Mouse (Mus musculus): ENCODE results near the gene Ccdc183. TPM values are rescaled to one million over a fixed set of nuclear protein-coding genes. Genes with fewer than 3 reads are reported as not detected.

The Ccdc183 gene
- polyA plus RNA-seq (2015; fragmentation: Nextera tagmentation; extraction: Ambion mirVana) = 0.32 and 0.34 TPM in 2 replicates

- H3K27ac ChIP-seq = no peak within 1 kb of the TSS
- no peak within 1 kb of the TSS for H3K4me3 ChIP-seq (replicated peaks; ENCODE audit: low read depth, low read length)
- 70% methylated on average over 3 of the region's 3 CpGs for WGBS
- peak within 1 kb of the TSS; percentile 45; the same call in 1 of the 2 replicates for H3K4me2 ChIP-seq (ENCODE audit: low read length)
- ATAC-seq (replicated peaks; ENCODE audit: low FRiP score, low read depth) (no peak), DNase-seq (ENCODE audit: low spot score) (no peak)
- no peak for TF ChIP-seq CTCF (IDR thresholded peaks at IDR 0.05; ENCODE audit: low read depth)
- H3K36me3 ChIP-seq (ENCODE audit: insufficient read depth, low read length) = no peaks in the 10 kb centered on the region
- no peak within 1 kb of the TSS for H3K9ac ChIP-seq (ENCODE audit: low read depth, low read length)
- H3K9me3 ChIP-seq (replicated peaks; ENCODE audit: low read length) = no peaks in the 10 kb centered on the region
- H3K27me3 ChIP-seq (ENCODE audit: insufficient read depth, low read length) = 0 out of 2 replicates have a peak, but pooled peaks cover 3% of the 10 kb centered on the region
- peaks cover 13% of the 10 kb centered on the region for H3K4me1 ChIP-seq (replicated peaks; ENCODE audit: insufficient read depth, low read length)
These were observed at the start of gene Ccdc183 for GRCm38 (mm10) chr2:25617578-25617977. Gene Ccdc183 (minus strand): TSS chr2:25617678.

GRCm38 (mm10) chr2:25666516-25666915 lies 49.0 kb upstream of the Ccdc183 start:
- Histone ChIP-seq H3K9ac (ENCODE audit: low read depth, low read length) (no peak overlapping the region), H3K36me3 (ENCODE audit: insufficient read depth, low read length) (no peaks in the 10 kb centered on the region), H3K27me3 (ENCODE audit: insufficient read depth, low read length) (no peaks in the 10 kb centered on the region), H3K27ac (no peak overlapping the region), H3K4me3 (replicated peaks; ENCODE audit: low read depth, low read length) (no peak overlapping the region), H3K4me1 (replicated peaks; ENCODE audit: insufficient read depth, low read length) (no peaks in the 10 kb centered on the region), H3K9me3 (replicated peaks; ENCODE audit: low read length) (no peaks in the 10 kb centered on the region), H3K4me2 (ENCODE audit: low read length) (no peak overlapping the region)
- ATAC-seq (replicated peaks; ENCODE audit: low FRiP score, low read depth) = no peak
- WGBS = 67% methylated on average over 1 of the region's 1 CpGs
- no peak for TF ChIP-seq CTCF (IDR thresholded peaks at IDR 0.05; ENCODE audit: low read depth)
- no peak for DNase-seq (ENCODE audit: low spot score)

GRCm38 (mm10) chr2:25664125-25664524 lies 46.6 kb upstream of the Ccdc183 start:
- no peaks in the 10 kb centered on the region for H3K4me1 ChIP-seq (replicated peaks; ENCODE audit: insufficient read depth, low read length)
- no peak overlapping the region for H3K4me3 ChIP-seq (replicated peaks; ENCODE audit: low read depth, low read length)
- no peaks in the 10 kb centered on the region for H3K27me3 ChIP-seq (ENCODE audit: insufficient read depth, low read length)
- H3K4me2 ChIP-seq (ENCODE audit: low read length) = no peak overlapping the region
- no peak for ATAC-seq (replicated peaks; ENCODE audit: low FRiP score, low read depth)
- H3K36me3 ChIP-seq (ENCODE audit: insufficient read depth, low read length) = no peaks in the 10 kb centered on the region
- H3K27ac ChIP-seq = no peak overlapping the region
- DNase-seq (ENCODE audit: low spot score) = no peak
- no peak for TF ChIP-seq CTCF (IDR thresholded peaks at IDR 0.05; ENCODE audit: low read depth)
- no peak overlapping the region for H3K9ac ChIP-seq (ENCODE audit: low read depth, low read length)
- H3K9me3 ChIP-seq (replicated peaks; ENCODE audit: low read length) = no peaks in the 10 kb centered on the region
- WGBS = 74% methylated on average over 5 of the region's 5 CpGs

GRCm38 (mm10) chr2:25663511-25663910 lies 46.0 kb upstream of the Ccdc183 start:
- 71% methylated on average over 1 of the region's 1 CpGs for WGBS
- TF ChIP-seq CTCF (IDR thresholded peaks at IDR 0.05; ENCODE audit: low read depth) = peak; percentile 81
- Histone ChIP-seq H3K4me3 (replicated peaks; ENCODE audit: low read depth, low read length) (no peak overlapping the region), H3K9ac (ENCODE audit: low read depth, low read length) (no peak overlapping the region), H3K4me2 (ENCODE audit: low read length) (no peak overlapping the region), H3K27me3 (ENCODE audit: insufficient read depth, low read length) (no peaks in the 10 kb centered on the region), H3K27ac (no peak overlapping the region), H3K36me3 (ENCODE audit: insufficient read depth, low read length) (no peaks in the 10 kb centered on the region), H3K9me3 (replicated peaks; ENCODE audit: low read length) (no peaks in the 10 kb centered on the region), H3K4me1 (replicated peaks; ENCODE audit: insufficient read depth, low read length) (no peaks in the 10 kb centered on the region)
- no peak for ATAC-seq (replicated peaks; ENCODE audit: low FRiP score, low read depth)
- DNase-seq (ENCODE audit: low spot score) = peak; percentile 51

GRCm38 (mm10) chr2:25661245-25661970 lies 43.9 kb upstream of the Ccdc183 start:
- H3K9me3 ChIP-seq (replicated peaks; ENCODE audit: low read length) = no peaks in the 10 kb centered on the region
- no peak for TF ChIP-seq CTCF (IDR thresholded peaks at IDR 0.05; ENCODE audit: low read depth)
- no peaks in the 10 kb centered on the region for H3K36me3 ChIP-seq (ENCODE audit: insufficient read depth, low read length)
- 87% methylated on average over 6 of the region's 6 CpGs for WGBS
- ATAC-seq (replicated peaks; ENCODE audit: low FRiP score, low read depth) (no peak), DNase-seq (ENCODE audit: low spot score) (no peak)
- H3K9ac ChIP-seq (ENCODE audit: low read depth, low read length) = no peak overlapping the region
- H3K4me2 ChIP-seq (ENCODE audit: low read length) = no peak overlapping the region
- H3K27ac ChIP-seq = no peak overlapping the region
- no peaks in the 10 kb centered on the region for H3K27me3 ChIP-seq (ENCODE audit: insufficient read depth, low read length)
- H3K4me3 ChIP-seq (replicated peaks; ENCODE audit: low read depth, low read length) = no peak overlapping the region
- H3K4me1 ChIP-seq (replicated peaks; ENCODE audit: insufficient read depth, low read length) = no peaks in the 10 kb centered on the region

- 78% methylated on average over 8 of the region's 8 CpGs for WGBS
- Histone ChIP-seq H3K9me3 (replicated peaks; ENCODE audit: low read length) (no peaks in the 10 kb centered on the region), H3K4me2 (ENCODE audit: low read length) (no peak overlapping the region), H3K4me1 (replicated peaks; ENCODE audit: insufficient read depth, low read length) (no peaks in the 10 kb centered on the region), H3K27ac (no peak overlapping the region), H3K27me3 (ENCODE audit: insufficient read depth, low read length) (no peaks in the 10 kb centered on the region), H3K36me3 (ENCODE audit: insufficient read depth, low read length) (no peaks in the 10 kb centered on the region), H3K4me3 (replicated peaks; ENCODE audit: low read depth, low read length) (no peak overlapping the region), H3K9ac (ENCODE audit: low read depth, low read length) (no peak overlapping the region)
- TF ChIP-seq CTCF (IDR thresholded peaks at IDR 0.05; ENCODE audit: low read depth) = no peak
- ATAC-seq (replicated peaks; ENCODE audit: low FRiP score, low read depth) (no peak), DNase-seq (ENCODE audit: low spot score) (no peak)
These were observed 42.8 kb upstream of the Ccdc183 start for GRCm38 (mm10) chr2:25660279-25660678.

Data from kidney, postnatal 0 days (tissue).